ENCODE assay signal across 25 mouse cellular contexts in genomic region chr17:34010156-34010555, GRCm38 (mm10).
"Had no signal": no experiment of that assay in that cellular context is flagged by ENCODE, and none has a peak within 500 bp of the region (broad histone marks: within the 10 kb centered on the region; RNA-seq: fewer than 3 reads in every experiment).

No protein-coding gene starts in this region.

- H3K9ac ChIP-seq: heart, embryonic 12.5 days; hindbrain, embryonic 13.5 days; hindbrain, embryonic 15.5 days; kidney, embryonic 15.5 days; limb, embryonic 12.5 days; liver, embryonic 13.5 days; liver, embryonic 15.5 days had no signal

- ATAC-seq: hindbrain, postnatal 0 days; intestine, embryonic 16.5 days had no signal

- H3K9me3 ChIP-seq: hindbrain, embryonic 13.5 days; hindbrain, embryonic 15.5 days; kidney, embryonic 15.5 days; limb, embryonic 10.5 days; liver, embryonic 13.5 days; liver, embryonic 15.5 days had no signal

- H3K27me3 ChIP-seq: hindbrain, embryonic 13.5 days; hindbrain, embryonic 15.5 days had no signal

- H3K4me3 ChIP-seq: heart, embryonic 12.5 days; hindbrain, embryonic 13.5 days; hindbrain, embryonic 15.5 days; kidney, embryonic 15.5 days; left cerebral cortex, adult 2 months; limb, embryonic 10.5 days; limb, embryonic 12.5 days; liver, embryonic 13.5 days; liver, embryonic 15.5 days had no signal

- H3K4me1 ChIP-seq: heart, embryonic 12.5 days; hindbrain, embryonic 13.5 days; hindbrain, embryonic 15.5 days; kidney, embryonic 15.5 days; limb, embryonic 10.5 days; limb, embryonic 12.5 days; liver, embryonic 13.5 days; liver, embryonic 15.5 days had no signal

- H3K27ac ChIP-seq: hindbrain, embryonic 13.5 days; hindbrain, embryonic 15.5 days; hindbrain, postnatal 0 days; kidney, embryonic 15.5 days; kidney, postnatal 0 days; left cerebral cortex, adult 2 months; limb, embryonic 10.5 days; limb, embryonic 12.5 days; liver, embryonic 13.5 days; liver, embryonic 15.5 days had no signal

- DNase-seq: gastrocnemius, postnatal 14 days; gastrocnemius, postnatal 36 days; heart, adult 18-20 months; heart, postnatal 10 days; heart, postnatal 36 days; kidney, adult 11 months; kidney, adult 2 months; kidney, adult 9 months; kidney, postnatal 14 days; kidney, postnatal 36 days; layer of hippocampus, adult 9-11 months; liver; liver, embryonic 13.5 days had no signal

- H3K4me2 ChIP-seq: heart, embryonic 12.5 days; hindbrain, embryonic 13.5 days; hindbrain, embryonic 15.5 days; kidney, embryonic 15.5 days; limb, embryonic 12.5 days; liver, embryonic 11.5 days; liver, embryonic 13.5 days; liver, embryonic 15.5 days had no signal

- H3K36me3 ChIP-seq: heart, embryonic 12.5 days; hindbrain, embryonic 15.5 days; kidney, embryonic 15.5 days; limb, embryonic 10.5 days; limb, embryonic 12.5 days; liver, embryonic 15.5 days had no signal
